Mouse (Mus musculus): ENCODE measurements at regions not wholly inside any gene's neighbourhood (a gene's known extent, or its start where the extent isn't known, plus 50 kb on each side); places are given as distances from the start of the nearest gene placed in this dataset.

- H3K4me3 ChIP-seq (ENCODE audit: insufficient read depth, low read length): no peak overlapping the region
- no peaks in the 10 kb centered on the region for H3K4me1 ChIP-seq (ENCODE audit: control insufficient read depth, insufficient read depth, low read length)
- TF ChIP-seq POLR2A (IDR thresholded peaks at IDR 0.05; ENCODE audit: borderline replicate concordance, low read depth, low read length): no peak
- no peak for TF ChIP-seq CTCF (IDR thresholded peaks at IDR 0.05; ENCODE audit: low read depth, low read length)
- H3K27ac ChIP-seq (ENCODE audit: insufficient read depth, low read depth, low read length): no peak overlapping the region
These were observed 167.5 kb downstream of the Fam84a start for GRCm38 (mm10) chr12:13984396-13984776.

- no peak overlapping the region for H3K27ac ChIP-seq (ENCODE audit: insufficient read depth, low read depth, low read length)
- TF ChIP-seq POLR2A (IDR thresholded peaks at IDR 0.05; ENCODE audit: borderline replicate concordance, low read depth, low read length): no peak
- TF ChIP-seq CTCF (IDR thresholded peaks at IDR 0.05; ENCODE audit: low read depth, low read length): no peak
- H3K4me1 ChIP-seq (ENCODE audit: control insufficient read depth, insufficient read depth, low read length): no peaks in the 10 kb centered on the region
- H3K4me3 ChIP-seq (ENCODE audit: insufficient read depth, low read length): no peak overlapping the region
These were observed 168.0 kb downstream of the Fam84a start for GRCm38 (mm10) chr12:13983631-13984395.

GRCm38 (mm10) chr12:13964537-13964936, 187.3 kb downstream of the Fam84a start:
- no peak for TF ChIP-seq POLR2A (IDR thresholded peaks at IDR 0.05; ENCODE audit: borderline replicate concordance, low read depth, low read length)
- TF ChIP-seq CTCF (IDR thresholded peaks at IDR 0.05; ENCODE audit: low read depth, low read length): no peak
- H3K4me3 ChIP-seq (ENCODE audit: insufficient read depth, low read length): no peak overlapping the region
- H3K4me1 ChIP-seq (ENCODE audit: control insufficient read depth, insufficient read depth, low read length): no peaks in the 10 kb centered on the region
- no peak overlapping the region for H3K27ac ChIP-seq (ENCODE audit: insufficient read depth, low read depth, low read length)

- no peak overlapping the region for H3K4me3 ChIP-seq (ENCODE audit: insufficient read depth, low read length)
- no peak overlapping the region for H3K27ac ChIP-seq (ENCODE audit: insufficient read depth, low read depth, low read length)
- H3K4me1 ChIP-seq (ENCODE audit: control insufficient read depth, insufficient read depth, low read length): no peaks in the 10 kb centered on the region
- no peak for TF ChIP-seq CTCF (IDR thresholded peaks at IDR 0.05; ENCODE audit: low read depth, low read length)
- no peak for TF ChIP-seq POLR2A (IDR thresholded peaks at IDR 0.05; ENCODE audit: borderline replicate concordance, low read depth, low read length)
These were observed 212.4 kb downstream of the Fam84a start for GRCm38 (mm10) chr12:13939494-13939893.

GRCm38 (mm10) chr12:13921066-13921465, 230.8 kb downstream of the Fam84a start:
- no peak for TF ChIP-seq CTCF (IDR thresholded peaks at IDR 0.05; ENCODE audit: low read depth, low read length)
- Histone ChIP-seq H3K27ac (ENCODE audit: insufficient read depth, low read depth, low read length) (no peak overlapping the region), H3K4me1 (ENCODE audit: control insufficient read depth, insufficient read depth, low read length) (no peaks in the 10 kb centered on the region), H3K4me3 (ENCODE audit: insufficient read depth, low read length) (no peak overlapping the region)

GRCm38 (mm10) chr12:13883317-13883716, 268.5 kb downstream of the Fam84a start:
- no peak for TF ChIP-seq CTCF (IDR thresholded peaks at IDR 0.05; ENCODE audit: low read depth, low read length)
- no peak for TF ChIP-seq POLR2A (IDR thresholded peaks at IDR 0.05; ENCODE audit: borderline replicate concordance, low read depth, low read length)
- no peaks in the 10 kb centered on the region for H3K4me1 ChIP-seq (ENCODE audit: control insufficient read depth, insufficient read depth, low read length)
- H3K27ac ChIP-seq (ENCODE audit: insufficient read depth, low read depth, low read length): no peak overlapping the region
- H3K4me3 ChIP-seq (ENCODE audit: insufficient read depth, low read length): no peak overlapping the region

- no peak overlapping the region for H3K27ac ChIP-seq (ENCODE audit: insufficient read depth, low read depth, low read length)
- no peak overlapping the region for H3K4me3 ChIP-seq (ENCODE audit: insufficient read depth, low read length)
- H3K4me1 ChIP-seq (ENCODE audit: control insufficient read depth, insufficient read depth, low read length): no peaks in the 10 kb centered on the region
- TF ChIP-seq POLR2A (IDR thresholded peaks at IDR 0.05; ENCODE audit: borderline replicate concordance, low read depth, low read length): no peak
- TF ChIP-seq CTCF (IDR thresholded peaks at IDR 0.05; ENCODE audit: low read depth, low read length): no peak
These were observed 282.7 kb downstream of the Fam84a start for GRCm38 (mm10) chr12:13869161-13869560.

GRCm38 (mm10) chr12:13861226-13861625, 290.6 kb downstream of the Fam84a start:
- Histone ChIP-seq H3K27ac (ENCODE audit: insufficient read depth, low read depth, low read length) (no peak overlapping the region), H3K4me1 (ENCODE audit: control insufficient read depth, insufficient read depth, low read length) (no peaks in the 10 kb centered on the region), H3K4me3 (ENCODE audit: insufficient read depth, low read length) (no peak overlapping the region)
- TF ChIP-seq CTCF (IDR thresholded peaks at IDR 0.05; ENCODE audit: low read depth, low read length) (no peak), POLR2A (IDR thresholded peaks at IDR 0.05; ENCODE audit: borderline replicate concordance, low read depth, low read length) (no peak)

GRCm38 (mm10) chr12:13844532-13845485, 307.0 kb downstream of the Fam84a start:
- H3K4me1 ChIP-seq (ENCODE audit: control insufficient read depth, insufficient read depth, low read length): no peaks in the 10 kb centered on the region

More at GRCm38 (mm10) chr12:13844532-13845485, 307.0 kb downstream of the Fam84a start:
- Histone ChIP-seq H3K4me3 (ENCODE audit: insufficient read depth, low read length) (no peak overlapping the region), H3K27ac (ENCODE audit: insufficient read depth, low read depth, low read length) (no peak overlapping the region)
- TF ChIP-seq CTCF (IDR thresholded peaks at IDR 0.05; ENCODE audit: low read depth, low read length): 0 out of 2 replicates have a peak, but pooled peaks have one; percentile 25
- TF ChIP-seq POLR2A (IDR thresholded peaks at IDR 0.05; ENCODE audit: borderline replicate concordance, low read depth, low read length): no peak
